In genomic region chrX:6047066-6047935, GRCm38 (mm10) we compare ENCODE assay signal across 10 mouse cellular contexts. TPM values are rescaled to one million over a fixed set of nuclear protein-coding genes. Genes with fewer than 3 reads are reported as not detected.
A peak's percentile ranks its signal among the peaks of the same experiment; 100 is the strongest.
DNase-seq lines count a peak whose midpoint lies in the region; ATAC-seq lines count a peak whose summit lies in the region.
"Not testable (repeated sequence)": the region's sequence is repeated elsewhere in the genome, so short reads cannot be mapped to it uniquely, and the experiment has no call there.
"Had no signal": no experiment of that assay in that cellular context is flagged by ENCODE, and none has a peak within 500 bp of the region (broad histone marks: within the 10 kb centered on the region; RNA-seq: fewer than 3 reads in every experiment).

Gene Nudt11, plus strand, starts transcription at chrX:6047453.

- not testable (repeated sequence) for H3K9me3 ChIP-seq in forebrain, embryonic 12.5 days; heart, embryonic 14.5 days (ENCODE audit: control insufficient read depth, low read length); intestine, embryonic 16.5 days (ENCODE audit: control insufficient read depth, low read length); liver, embryonic 16.5 days (replicated peaks; ENCODE audit: control insufficient read depth, low read length); neural tube, embryonic 13.5 days

- peak within 1 kb of the TSS; percentile 38 for H3K4me3 ChIP-seq in forebrain, embryonic 12.5 days (replicated peaks)
- peak within 1 kb of the TSS; percentile 28 to 47 for H3K4me3 ChIP-seq in heart, embryonic 14.5 days (ENCODE audit: control insufficient read depth in 1 of 2, insufficient read depth in 1 of 2, low read depth in 1 of 2, low read length in 2 of 2)
- peak within 1 kb of the TSS; percentile 31 for H3K4me3 ChIP-seq in intestine, embryonic 16.5 days (ENCODE audit: low read length)
- not testable (repeated sequence) for H3K4me3 ChIP-seq in liver, embryonic 16.5 days (ENCODE audit: low read depth, low read length)
- peak within 1 kb of the TSS; percentile 44 for H3K4me3 ChIP-seq in neural tube, embryonic 13.5 days

- peak within 1 kb of the TSS; percentile 76; the same call in 1 of the 2 replicates for H3K27ac ChIP-seq in forebrain, embryonic 12.5 days
- H3K27ac ChIP-seq in heart, embryonic 14.5 days (replicated peaks in 1 of 2; ENCODE audit: control insufficient read depth in 1 of 2, insufficient read depth in 1 of 2, low read depth in 2 of 2, low read length in 2 of 2); intestine, embryonic 16.5 days (ENCODE audit: low read length); liver, embryonic 16.5 days (ENCODE audit: low read length): not testable (repeated sequence)
- H3K27ac ChIP-seq in neural tube, embryonic 13.5 days (replicated peaks) = peak within 1 kb of the TSS; percentile 79

- H3K36me3 ChIP-seq in forebrain, embryonic 12.5 days (replicated peaks); heart, embryonic 14.5 days (ENCODE audit: control insufficient read depth, insufficient read depth, low read length); intestine, embryonic 16.5 days (ENCODE audit: control insufficient read depth, insufficient read depth, low read length); liver, embryonic 16.5 days (ENCODE audit: control insufficient read depth, insufficient read depth); neural tube, embryonic 13.5 days: not testable (repeated sequence)

- H3K9ac ChIP-seq in forebrain, embryonic 12.5 days; heart, embryonic 14.5 days (ENCODE audit: low read length); intestine, embryonic 16.5 days (ENCODE audit: low read depth, low read length); liver, embryonic 16.5 days (ENCODE audit: low read depth, low read length): not testable (repeated sequence)
- H3K9ac ChIP-seq in neural tube, embryonic 13.5 days = 0 out of 2 replicates have a peak within 1 kb of the TSS, but pooled peaks have one; percentile 50

- peak; percentile 10 to 44 for DNase-seq in cerebellum, adult 18-20 months
- DNase-seq in layer of hippocampus, postnatal 25 days (ENCODE audit: extremely low spot score in 1 of 2, low spot score in 1 of 2) = peak in 1 of 2 experiments; percentile 24
- DNase-seq in thymus, postnatal 4 days = peak; percentile 13

- H3K4me1 ChIP-seq in forebrain, embryonic 12.5 days; heart, embryonic 14.5 days (ENCODE audit: control insufficient read depth in 2 of 2, insufficient read depth in 2 of 2, low read length in 2 of 2); intestine, embryonic 16.5 days (ENCODE audit: control insufficient read depth, insufficient read depth, low read length); liver, embryonic 16.5 days (ENCODE audit: control insufficient read depth, low read depth, low read length): not testable (repeated sequence)
- H3K4me1 ChIP-seq in neural tube, embryonic 13.5 days (replicated peaks) = peaks cover 12% of the 10 kb centered on the region

- not testable (repeated sequence) for H3K27me3 ChIP-seq in forebrain, embryonic 12.5 days; heart, embryonic 14.5 days (ENCODE audit: control insufficient read depth, insufficient read depth, low read length); intestine, embryonic 16.5 days (replicated peaks; ENCODE audit: control insufficient read depth, insufficient read depth, low read length); liver, embryonic 16.5 days (ENCODE audit: control insufficient read depth, insufficient read depth, low read depth, low read length); neural tube, embryonic 13.5 days

- WGBS in forebrain, embryonic 12.5 days = no CpG with 5 or more reads among the region's 121 CpGs
- 2% methylated on average over 9 of the region's 121 CpGs for WGBS in heart, embryonic 14.5 days
- WGBS in intestine, embryonic 16.5 days = 8% methylated on average over 8 of the region's 121 CpGs
- WGBS in liver, embryonic 16.5 days (ENCODE audit: insufficient replicate concordance) = 13% methylated on average over 16 of the region's 121 CpGs
- WGBS in neural tube, embryonic 13.5 days = 4% methylated on average over 11 of the region's 121 CpGs

- H3K4me2 ChIP-seq in forebrain, embryonic 12.5 days = peak within 1 kb of the TSS; percentile 51
- peak within 1 kb of the TSS; percentile 59 for H3K4me2 ChIP-seq in heart, embryonic 14.5 days (ENCODE audit: low read length)
- H3K4me2 ChIP-seq in intestine, embryonic 16.5 days (ENCODE audit: low read depth, low read length); liver, embryonic 16.5 days (ENCODE audit: low read depth, low read length): not testable (repeated sequence)
- H3K4me2 ChIP-seq in neural tube, embryonic 13.5 days = peak within 1 kb of the TSS; percentile 55

- peak; percentile 90 for ATAC-seq in forebrain, embryonic 12.5 days (ENCODE audit: low FRiP score)
- peak; percentile 84 for ATAC-seq in heart, embryonic 14.5 days (ENCODE audit: insufficient number of reproducible peaks, insufficient read depth, low FRiP score, low read depth)
- peak; percentile 90 for ATAC-seq in intestine, embryonic 16.5 days
- peak; percentile 24; the same call in 1 of the 2 replicates for ATAC-seq in liver, embryonic 16.5 days (ENCODE audit: low read depth)
- peak; percentile 93 for ATAC-seq in neural tube, embryonic 13.5 days (ENCODE audit: low read depth)

RNA-seq across cellular contexts. Expression of gene Nudt11, which starts in this region (rescaled TPM):
- 12.7 and 12.9 TPM in 2 replicates for polyA plus RNA-seq in forebrain, embryonic 12.5 days (2016; fragmentation: Nextera tagmentation; extraction: Ambion mirVana)
- polyA plus RNA-seq in heart, embryonic 14.5 days (2014; fragmentation: Nextera tagmentation; extraction: Ambion mirVana) = 4.8 and 7.7 TPM in 2 replicates
- polyA plus RNA-seq in intestine, embryonic 16.5 days (2015; fragmentation: Nextera tagmentation; extraction: Ambion mirVana) = 1.5 and 1.9 TPM in 2 replicates
- total RNA-seq in layer of hippocampus, postnatal 25 days (2021) = 10 to 100 TPM; 33.7 to 37.4 TPM
- polyA plus RNA-seq in liver, embryonic 16.5 days (2015; fragmentation: Nextera tagmentation; extraction: Ambion mirVana) = 0.07 TPM in 2 replicates
- polyA plus RNA-seq in neural tube, embryonic 13.5 days (2015; fragmentation: Nextera tagmentation; extraction: Ambion mirVana) = 17.4 and 20.4 TPM in 2 replicates
- total RNA-seq: megakaryocyte-erythroid progenitor cell, adult 5-6 weeks; MEL had no signal

Comparison
In these comparisons a context has a peak if more than half of its experiments do, and no peak if none do; other contexts are left out.
1. Peak in ATAC-seq in liver, embryonic 16.5 days; RNA of the gene not detected or under 1 TPM.
2. ATAC-seq: peak in every context shown above with its lines; median percentile 93 in neural tube, embryonic 13.5 days; 90 in forebrain, embryonic 12.5 days; 90 in intestine, embryonic 16.5 days; 84 in heart, embryonic 14.5 days; 24 in liver, embryonic 16.5 days.